Mouse (Mus musculus) embryo, embryonic 11 days (tissue): ENCODE results near the gene Slitrk5.
"Not testable (repeated sequence)": the region's sequence is repeated elsewhere in the genome, so short reads cannot be mapped to it uniquely, and the experiment has no call there.

ENCODE experiments used
- DNase-seq: peaks from one replicate; pipeline ENCODE4 v3.0.0-alpha.2; 2015

The Slitrk5 gene

DNA sequence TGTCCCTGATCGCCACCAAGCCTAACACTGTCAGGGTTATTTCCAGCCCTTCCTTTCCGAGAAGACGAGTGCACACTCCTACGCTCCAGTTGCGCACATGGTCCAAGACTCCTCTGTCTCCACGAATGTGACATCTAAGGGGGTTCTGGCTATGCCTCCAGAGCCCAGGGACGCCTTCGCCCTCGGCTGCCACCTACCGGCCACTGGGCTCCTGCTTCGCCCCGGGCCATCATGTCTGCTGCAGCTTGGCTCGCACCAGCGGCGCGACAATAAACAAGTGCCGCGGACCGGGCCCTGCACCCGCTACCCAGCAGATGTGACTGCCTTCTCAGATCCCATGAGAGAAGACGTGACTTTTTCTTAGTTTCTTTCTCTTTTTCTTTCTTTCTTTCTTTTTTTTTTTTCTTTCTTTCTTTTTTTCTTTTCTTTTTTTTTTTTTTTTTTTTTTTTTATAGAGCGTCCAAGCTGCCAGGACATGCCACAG, at the start of gene Slitrk5:
TSS of gene Slitrk5 (plus strand) at position 434 of the 484 bp plus-strand sequence.
- DNase-seq = peak; percentile 93

DNA sequence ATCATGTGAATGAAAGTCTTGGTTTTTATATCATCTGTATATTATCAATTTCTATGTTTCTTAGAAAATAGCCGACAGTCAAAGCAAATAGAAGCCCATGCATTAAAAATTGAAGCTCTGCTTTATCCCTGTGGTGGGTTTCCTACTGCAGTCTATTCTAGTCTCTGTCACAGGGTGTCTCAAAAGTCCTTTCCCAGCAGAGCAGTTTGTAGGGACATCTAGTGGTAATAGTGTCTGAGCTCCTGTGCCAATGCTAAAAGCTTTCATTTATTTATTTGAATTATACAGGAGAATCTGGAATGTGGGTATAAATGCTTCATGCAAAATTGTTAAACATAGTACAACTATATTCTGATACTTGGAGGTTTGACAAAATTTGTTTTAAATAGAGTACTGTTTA, 2.0 kb upstream of the Slitrk5 start:
- peak; percentile 35 for DNase-seq

DNA sequence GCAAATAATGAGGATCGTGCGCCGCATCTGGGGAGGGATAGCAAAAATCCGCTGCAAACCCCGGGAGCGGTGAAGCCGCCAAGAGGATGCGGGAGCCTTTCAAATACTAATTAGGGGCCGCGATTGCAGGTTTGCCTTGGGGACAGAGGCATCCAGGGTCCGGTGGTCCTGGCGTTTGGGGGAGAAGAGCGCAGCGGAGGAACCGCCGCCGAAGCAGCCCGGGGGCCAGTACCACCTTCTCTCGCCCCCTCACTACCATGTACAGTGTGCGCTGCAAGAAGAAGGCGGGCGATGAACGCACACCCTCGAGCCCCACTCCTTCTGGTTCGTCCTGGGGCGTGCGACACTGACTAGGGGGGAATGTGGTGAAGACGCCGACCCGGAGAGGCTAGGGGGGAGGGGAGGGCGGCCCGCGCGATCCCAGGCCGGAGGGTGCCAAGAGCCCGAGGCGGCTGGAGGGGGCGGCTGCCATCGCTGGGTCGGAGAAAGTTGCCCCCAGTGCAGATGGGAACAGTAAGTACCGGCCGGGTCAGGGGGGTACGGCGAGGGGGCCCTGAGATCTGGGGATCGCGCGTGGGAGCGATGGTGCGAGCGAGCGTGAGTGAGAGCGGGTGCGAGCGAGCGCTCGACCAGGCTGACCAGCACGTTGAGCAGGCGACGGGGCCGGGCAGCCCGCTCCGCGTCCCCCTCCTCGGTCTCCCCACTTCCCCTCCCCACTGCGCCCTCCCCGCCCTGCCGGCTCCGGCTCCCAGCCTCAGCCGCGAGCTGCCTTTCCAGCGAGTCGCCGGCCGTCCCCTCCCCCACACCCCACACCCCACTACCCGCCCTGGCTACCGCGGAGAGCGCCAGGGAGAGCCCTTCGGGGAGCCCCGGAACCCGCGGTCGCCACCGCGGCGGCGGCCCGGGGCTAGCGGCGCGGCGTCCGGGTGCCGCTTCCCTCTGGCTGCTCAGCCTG, 591 bp downstream of the Slitrk5 start:
- DNase-seq = peak; percentile 81

DNA sequence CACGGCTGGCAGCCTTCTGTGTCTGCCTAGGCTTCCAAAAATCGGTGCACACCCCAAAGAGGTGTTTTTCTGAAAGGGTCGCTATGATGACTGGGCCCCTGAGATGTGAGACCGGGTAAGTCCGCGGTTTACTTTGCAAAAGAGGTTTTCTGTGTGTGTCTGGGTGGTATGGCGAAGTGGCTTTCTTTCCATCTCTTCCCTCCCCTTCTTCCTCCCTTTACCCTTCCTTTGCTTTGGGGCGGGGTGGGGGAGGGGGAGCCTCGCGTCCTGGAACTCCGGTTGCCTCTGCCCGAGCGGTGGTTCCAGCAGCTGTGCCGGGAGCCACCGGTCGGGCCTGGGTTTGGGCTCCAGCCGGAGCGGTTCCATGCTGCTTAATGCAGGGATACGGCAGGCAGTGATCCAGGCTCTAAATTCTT, 1.3 kb downstream of the Slitrk5 start:
- DNase-seq = peak; percentile 76

DNA sequence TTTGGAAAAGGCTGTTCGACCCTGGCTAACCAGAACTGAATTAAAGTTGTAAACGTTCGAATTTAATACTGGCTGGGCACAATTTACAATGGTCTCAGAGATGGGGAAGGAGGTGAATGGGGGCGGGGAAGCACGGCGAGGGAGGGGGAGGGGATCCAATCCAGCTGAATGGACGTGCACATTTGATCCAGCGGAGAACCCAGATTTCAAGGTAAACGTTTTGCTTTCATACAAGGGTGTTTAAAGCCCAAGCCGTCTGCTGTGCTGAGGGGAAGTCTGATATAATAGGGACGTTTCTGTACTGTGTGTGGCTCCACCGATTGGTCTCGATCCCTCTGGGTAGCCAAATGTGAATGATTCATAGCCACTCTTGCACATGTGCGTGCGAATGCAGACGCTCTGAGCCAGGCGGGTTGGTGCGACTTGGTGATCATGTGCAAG, 2.0 kb downstream of the Slitrk5 start:
- peak; percentile 63 for DNase-seq

DNA sequence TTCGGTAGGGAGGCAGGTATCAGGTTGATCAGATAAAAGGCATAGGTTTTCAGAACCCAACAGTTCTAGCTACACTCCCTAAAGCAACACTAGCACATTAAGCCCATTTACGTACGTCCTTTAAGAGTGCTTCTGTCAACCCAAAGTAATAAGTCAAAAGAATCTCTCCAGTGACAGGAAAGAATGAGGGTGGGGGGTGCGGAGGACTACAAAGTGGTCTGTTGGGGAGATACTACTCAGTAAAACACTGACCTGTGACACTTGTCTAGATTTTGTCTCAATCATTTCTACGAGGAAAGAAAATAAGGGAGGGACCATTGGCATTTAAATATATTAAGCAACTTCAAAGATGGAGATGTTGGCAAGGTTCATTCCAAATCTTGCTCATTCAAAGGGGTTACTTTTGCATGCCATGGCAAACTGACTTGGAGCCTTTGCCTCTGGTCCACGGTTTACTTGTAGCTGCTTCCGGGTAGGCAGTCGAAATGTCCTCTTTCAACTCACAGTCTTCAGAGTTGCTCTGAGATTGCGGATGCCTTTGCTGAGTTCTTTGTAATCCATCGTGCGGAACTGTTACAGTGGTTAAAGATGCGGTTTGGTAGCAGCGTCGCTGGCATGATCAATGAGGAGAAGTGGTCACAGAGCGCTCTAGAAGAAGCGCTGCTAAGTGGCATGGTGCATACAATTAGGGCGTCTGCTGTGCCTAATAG, 2.6 kb downstream of the Slitrk5 start:
- peak; percentile 30 for DNase-seq

DNA sequence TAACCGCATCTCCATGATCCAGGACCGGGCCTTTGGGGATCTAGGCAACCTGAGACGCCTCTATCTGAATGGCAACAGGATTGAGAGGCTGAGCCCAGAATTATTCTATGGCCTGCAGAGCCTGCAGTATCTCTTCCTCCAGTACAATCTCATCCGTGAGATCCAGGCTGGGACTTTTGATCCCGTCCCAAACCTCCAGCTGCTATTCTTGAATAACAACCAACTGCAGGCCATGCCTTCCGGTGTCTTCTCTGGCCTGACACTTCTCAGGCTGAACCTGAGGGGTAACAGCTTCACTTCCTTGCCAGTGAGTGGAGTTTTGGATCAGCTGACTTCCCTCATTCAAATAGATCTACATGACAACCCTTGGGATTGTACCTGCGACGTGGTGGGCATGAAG, 5.4 kb downstream of the Slitrk5 start:
- DNase-seq = no peak

DNA sequence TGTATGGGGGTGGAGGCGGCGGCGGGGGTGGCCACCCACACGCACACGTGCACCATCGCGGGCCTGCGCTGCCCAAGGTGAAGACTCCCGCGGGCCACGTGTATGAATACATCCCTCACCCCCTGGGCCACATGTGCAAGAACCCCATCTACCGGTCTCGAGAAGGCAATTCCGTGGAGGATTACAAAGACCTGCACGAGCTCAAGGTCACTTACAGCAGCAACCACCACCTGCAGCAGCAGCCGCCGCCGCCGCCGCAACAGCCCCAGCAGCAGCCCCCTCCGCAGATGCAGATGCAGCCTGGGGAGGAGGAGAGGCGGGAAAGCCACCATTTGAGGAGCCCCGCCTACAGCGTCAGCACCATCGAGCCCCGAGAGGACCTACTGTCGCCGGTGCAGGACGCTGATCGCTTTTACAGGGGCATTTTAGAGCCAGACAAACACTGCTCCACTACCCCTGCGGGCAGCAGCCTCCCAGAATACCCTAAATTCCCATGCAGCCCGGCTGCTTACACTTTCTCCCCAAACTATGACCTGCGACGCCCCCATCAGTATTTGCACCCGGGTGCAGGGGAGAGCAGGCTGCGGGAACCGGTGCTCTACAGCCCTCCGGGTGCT, 6.3 kb downstream of the Slitrk5 start:
- DNase-seq = peak; percentile 72

DNA sequence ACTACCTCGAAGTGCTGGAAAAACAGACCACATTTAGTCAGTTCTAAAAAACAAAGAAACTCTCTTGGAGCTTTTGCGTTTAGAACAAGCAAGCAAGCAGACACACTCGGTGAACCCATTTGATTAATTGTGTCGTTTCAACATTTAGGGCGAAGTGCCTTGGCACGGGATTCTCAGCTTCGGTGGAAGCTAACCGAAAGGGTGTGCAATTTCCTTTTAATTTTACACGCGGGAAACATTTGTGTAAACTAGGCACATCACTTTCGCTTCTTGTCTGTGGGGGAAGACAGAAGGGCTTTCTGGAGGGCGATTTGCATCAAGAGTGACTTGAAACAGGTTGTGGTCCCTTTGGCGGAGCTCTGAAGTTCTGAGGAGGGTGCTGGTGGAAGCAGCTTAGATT, 6.9 kb downstream of the Slitrk5 start:
- DNase-seq = peak; percentile 31

DNA sequence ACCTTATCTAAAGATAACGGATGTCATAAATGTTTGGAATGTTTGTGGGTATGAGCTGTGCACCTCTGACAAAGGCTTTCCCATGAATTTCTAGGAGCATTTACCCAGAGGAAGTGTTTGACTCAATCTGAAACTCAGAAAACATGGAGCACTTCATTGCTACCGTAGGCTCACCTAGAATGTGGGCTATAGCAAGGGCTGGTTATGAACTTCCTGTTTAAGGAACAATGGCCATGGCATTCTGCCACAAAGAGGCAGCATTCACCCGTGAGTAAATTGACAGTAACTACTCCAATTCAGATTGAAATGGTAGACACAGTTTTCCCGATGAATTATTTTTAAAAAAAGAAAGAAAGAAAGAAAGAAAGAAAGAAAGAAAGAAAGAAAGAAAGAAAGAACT, 8.6 kb downstream of the Slitrk5 start:
- DNase-seq = no peak

DNA sequence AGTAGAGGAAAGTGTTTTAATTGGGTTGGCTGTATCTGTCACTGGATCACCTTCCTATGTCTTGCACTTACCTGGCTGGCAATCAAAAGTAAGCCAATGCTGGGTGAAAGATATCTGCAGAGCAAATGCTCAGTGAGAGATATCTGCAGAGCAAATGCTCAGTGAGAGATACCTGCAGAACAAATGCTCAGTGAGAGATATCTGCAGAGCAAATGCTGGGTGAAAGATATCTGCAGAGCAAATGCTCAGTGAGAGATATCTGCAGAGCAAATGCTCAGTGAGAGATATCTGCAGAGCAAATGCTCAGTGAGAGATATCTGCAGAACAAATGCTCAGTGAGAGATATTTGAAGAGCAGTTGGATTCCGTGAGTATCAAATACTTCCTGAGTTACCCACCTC, 15.2 kb downstream of the Slitrk5 start:
- not testable (repeated sequence) for DNase-seq

DNA sequence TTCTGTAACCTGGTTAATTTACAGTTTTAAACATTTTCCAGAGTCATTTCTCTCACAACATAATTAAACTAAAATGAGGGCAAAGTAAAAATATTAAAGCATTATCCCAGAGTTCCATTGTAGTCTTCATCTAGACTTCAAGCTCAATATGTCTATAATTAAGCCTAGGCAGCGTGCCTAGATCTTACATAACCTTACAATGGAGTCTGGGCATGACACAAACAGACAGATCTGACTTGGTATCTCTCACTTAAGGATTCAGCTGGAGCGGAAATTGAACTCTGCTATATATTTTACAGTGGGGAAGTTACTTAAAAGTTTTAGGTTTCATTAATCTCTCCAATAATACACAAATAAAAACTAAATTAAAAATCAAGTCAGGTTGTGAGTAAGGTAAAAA, 54.9 kb downstream of the Slitrk5 start:
- no peak for DNase-seq
